Mouse (Mus musculus) forebrain, postnatal 0 days (tissue): ENCODE data around the gene Gtf2i. TPM values are rescaled to one million over a fixed set of nuclear protein-coding genes. Genes with fewer than 3 reads are reported as not detected.

ENCODE experiments used
- ATAC-seq: fragments of 200-750 bp; cut with Nextera tagmentation; 2 replicates; pipeline ENCODE4 v1.8.0; 2017; ENCODE audit warnings: mild to moderate bottlenecking, moderate library complexity
- DNase-seq: peaks from one replicate; pipeline ENCODE4 v3.0.0-alpha.2; 2015
- H3K27ac ChIP-seq: fragments of 300-500 bp; sonication (generic); 2 replicates; pipeline ENCODE4 v1.5.1; 2014; ENCODE audit warnings: low read depth, mild to moderate bottlenecking, antibody characterized with exemption, low read length, moderate library complexity, mixed read lengths
- H3K27me3 ChIP-seq: fragments of 300-500 bp; sonication (generic); 2 replicates; pipeline ENCODE4 v1.6.1; 2014; ENCODE audit warnings: mild to moderate bottlenecking, low read length, mixed read lengths; ENCODE audit not compliant: insufficient read depth
- H3K36me3 ChIP-seq: fragments of 300-500 bp; sonication (generic); 2 replicates; pipeline ENCODE4 v1.6.1; 2014; ENCODE audit warnings: mild to moderate bottlenecking, moderate library complexity; ENCODE audit not compliant: insufficient read depth
- H3K4me1 ChIP-seq: fragments of 300-500 bp; sonication (generic); 2 replicates; pipeline ENCODE4 v1.6.1; 2014; ENCODE audit warnings: antibody characterized with exemption; ENCODE audit not compliant: insufficient read depth
- H3K4me2 ChIP-seq: fragments of 300-500 bp; sonication (generic); 2 replicates; pipeline ENCODE4 v1.6.1; 2014; ENCODE audit warnings: low read depth, mild to moderate bottlenecking, moderate library complexity
- H3K4me3 ChIP-seq: fragments of 300-500 bp; sonication (generic); 2 replicates; pipeline ENCODE4 v1.5.1; 2014; ENCODE audit warnings: low read depth, low read length, mixed read lengths
- H3K9ac ChIP-seq: fragments of 300-500 bp; sonication (generic); 2 replicates; pipeline ENCODE4 v1.6.1; 2014; ENCODE audit warnings: mild to moderate bottlenecking
- H3K9me3 ChIP-seq: fragments of 300-500 bp; sonication (generic); 2 replicates; pipeline ENCODE4 v1.6.1; 2016; ENCODE audit warnings: low read length
- CTCF ChIP-seq: sonication (generic); IDR thresholded peaks from 2 replicates; pipeline ENCODE4 v1.5.1; 2016; ENCODE audit warnings: antibody characterized with exemption, control low read depth, low read depth
- WGBS: fragments of 180-500 bp; shearing (Covaris S2); extraction: QIAGEN DNeasy Blood & Tissue Kit; methylation state at CpG from one replicate; pipeline ENCODE4 v1.1.7; 2014; 5-methylcytosine and 5-hydroxymethylcytosine counted together
- polyA plus RNA-seq: library from polyadenylated mRNA; unstranded; fragments of >200 nt; fragmentation: Nextera tagmentation; extraction: Ambion mirVana; gene quantifications from 2 replicates; pipeline ENCODE4 v1.2.1, GENCODE M21; 2015
- total RNA-seq: library from RNA; depleted of rRNA; stranded (reverse); fragments of >200 nt; gene quantifications from 2 replicates; pipeline ENCODE4 v1.2.3, GENCODE M21; 2014

The Gtf2i gene
- total and polyA plus RNA-seq, 2 experiments from 2014 or later, result 85.6 to 120 TPM

DNA sequence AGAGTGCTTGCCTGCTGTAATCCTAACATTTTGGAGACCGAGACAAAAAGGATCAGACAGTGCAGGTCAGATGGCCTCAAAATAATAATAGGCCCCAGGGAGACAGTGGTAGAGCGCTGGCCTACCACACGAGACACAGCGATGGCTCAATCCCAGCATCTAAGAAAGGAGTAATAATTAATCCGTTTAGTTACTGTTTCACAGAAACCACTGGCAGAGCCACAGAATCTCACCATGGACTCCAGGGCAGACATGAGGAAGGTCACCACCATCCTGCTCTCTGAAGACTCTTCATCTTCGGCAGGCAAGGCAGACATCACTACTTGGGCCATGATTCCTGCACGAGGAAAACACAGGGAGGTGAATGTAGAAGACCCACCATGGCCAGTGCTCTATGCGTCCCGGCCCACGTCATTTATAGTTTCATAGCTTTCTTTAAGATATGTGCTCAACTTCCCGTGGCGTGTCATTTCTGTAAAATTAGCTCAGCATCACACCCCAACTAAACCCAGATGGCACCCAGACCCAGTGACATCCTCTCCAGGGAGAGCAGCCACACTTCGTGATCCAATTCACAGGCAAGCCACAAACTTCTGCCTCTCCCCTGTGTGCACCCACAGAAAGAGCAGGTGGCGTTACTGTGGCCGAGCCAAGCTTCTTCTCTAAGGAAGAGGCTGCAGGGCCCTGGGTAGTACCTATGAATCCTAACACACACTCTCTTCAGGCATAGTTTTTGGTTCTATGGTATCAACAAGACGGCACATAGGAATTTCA lies 19.1 kb downstream of the Gtf2i start:
- TF ChIP-seq CTCF, result no peak
- no peaks in the 10 kb centered on the region for H3K9me3 ChIP-seq
- H3K9ac ChIP-seq, result no peak overlapping the region
- H3K27ac ChIP-seq, result peak overlapping the region; percentile 21; the same call in 1 of the 2 replicates
- 80% methylated on average over 16 of the region's 16 CpGs for WGBS
- H3K36me3 ChIP-seq, result peaks cover 30% of the 10 kb centered on the region
- no peaks in the 10 kb centered on the region for H3K4me1 ChIP-seq
- no peak overlapping the region for H3K4me3 ChIP-seq
- ATAC-seq (peak; percentile 69; the same call in 1 of the 2 replicates), DNase-seq (peak; percentile 38)
- no peaks in the 10 kb centered on the region for H3K27me3 ChIP-seq
- H3K4me2 ChIP-seq, result no peak overlapping the region

DNA sequence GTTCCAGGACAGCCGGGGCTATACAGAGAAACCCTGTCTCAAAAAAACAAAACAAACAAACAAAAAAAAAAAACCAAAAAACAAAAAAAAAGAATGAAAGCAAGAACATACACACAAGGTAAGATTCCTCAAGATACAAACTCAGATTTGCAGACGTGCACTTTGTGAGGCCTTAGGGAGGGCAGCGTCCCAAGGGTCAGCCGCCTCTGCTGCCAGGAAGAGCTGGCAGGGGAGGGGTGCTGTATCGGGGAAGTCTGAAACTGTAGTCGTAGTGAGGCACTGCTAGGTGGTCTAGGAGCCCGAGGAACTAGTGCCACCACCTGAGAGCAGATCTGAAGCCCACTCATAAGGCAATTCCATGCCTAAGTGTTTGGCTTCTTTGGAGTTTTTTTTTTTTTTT lies 20.0 kb downstream of the Gtf2i start:
- no peak for TF ChIP-seq CTCF
- Histone ChIP-seq H3K9ac (no peak overlapping the region), H3K27ac (no peak overlapping the region), H3K4me3 (no peak overlapping the region), H3K4me1 (no peaks in the 10 kb centered on the region), H3K4me2 (no peak overlapping the region), H3K9me3 (no peaks in the 10 kb centered on the region), H3K27me3 (no peaks in the 10 kb centered on the region), H3K36me3 (peaks cover 39% of the 10 kb centered on the region)
- 87% methylated on average over 7 of the region's 7 CpGs for WGBS
- ATAC-seq (no peak), DNase-seq (no peak)

DNA sequence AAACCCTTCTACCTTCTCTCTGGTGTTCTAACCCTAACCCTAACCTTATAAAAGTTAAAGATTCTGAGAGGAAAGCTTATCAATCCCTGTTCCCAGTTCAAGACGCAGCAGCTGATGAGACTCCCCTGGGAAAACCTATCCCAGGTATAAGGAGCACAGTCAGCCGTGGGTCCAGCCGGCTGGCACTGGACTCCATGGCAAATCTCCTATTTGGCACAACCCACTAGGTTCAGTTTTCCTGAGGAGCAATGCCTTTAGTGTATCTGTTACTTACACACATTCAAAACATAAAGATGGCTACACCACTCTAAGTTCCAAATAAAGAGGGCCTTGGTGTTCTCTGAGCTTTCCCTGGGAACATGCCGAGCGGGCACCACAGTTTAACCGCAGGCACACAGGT lies 23.5 kb downstream of the Gtf2i start:
- no peaks in the 10 kb centered on the region for H3K4me1 ChIP-seq
- H3K27me3 ChIP-seq, result no peaks in the 10 kb centered on the region
- no peak for TF ChIP-seq CTCF
- H3K36me3 ChIP-seq, result peaks cover 73% of the 10 kb centered on the region
- H3K4me3 ChIP-seq, result no peak overlapping the region
- no peak for DNase-seq
- H3K4me2 ChIP-seq, result no peak overlapping the region
- no peak overlapping the region for H3K27ac ChIP-seq
- WGBS, result 91% methylated on average over 6 of the region's 6 CpGs
- H3K9me3 ChIP-seq, result no peaks in the 10 kb centered on the region
- no peak for ATAC-seq
- no peak overlapping the region for H3K9ac ChIP-seq

GRCm38 (mm10) chr5:134289935-134290560 lies 24.5 kb downstream of the Gtf2i start:
- Histone ChIP-seq H3K27ac (no peak overlapping the region), H3K9ac (no peak overlapping the region), H3K36me3 (peaks cover 79% of the 10 kb centered on the region), H3K4me1 (no peaks in the 10 kb centered on the region), H3K27me3 (no peaks in the 10 kb centered on the region), H3K4me2 (no peak overlapping the region), H3K4me3 (no peak overlapping the region), H3K9me3 (no peaks in the 10 kb centered on the region)
- WGBS, result 91% methylated on average over 12 of the region's 12 CpGs
- no peak for ATAC-seq
- TF ChIP-seq CTCF, result no peak
- no peak for DNase-seq

DNA sequence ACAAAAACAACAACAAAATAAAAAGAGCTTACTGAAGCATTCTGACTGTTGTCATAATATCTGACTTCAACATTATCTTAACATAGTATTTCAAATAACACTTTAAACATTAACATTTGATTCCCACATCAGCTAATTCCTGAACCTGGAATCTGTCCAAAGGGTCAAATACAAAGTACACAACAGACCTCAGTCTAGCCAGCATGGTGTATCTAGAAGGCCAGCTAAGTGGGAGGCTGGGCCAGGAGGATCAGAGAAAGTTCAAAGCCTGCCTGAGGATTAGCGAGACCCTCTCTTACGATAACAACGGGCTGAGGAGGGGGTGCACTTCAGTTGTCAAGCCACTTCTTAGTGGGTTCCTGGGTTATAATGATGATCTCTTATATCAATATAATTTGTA lies 26.5 kb downstream of the Gtf2i start:
- Histone ChIP-seq H3K27ac (no peak overlapping the region), H3K27me3 (no peaks in the 10 kb centered on the region), H3K4me2 (no peak overlapping the region), H3K9ac (no peak overlapping the region), H3K36me3 (peaks cover 92% of the 10 kb centered on the region), H3K4me3 (no peak overlapping the region), H3K4me1 (no peaks in the 10 kb centered on the region), H3K9me3 (no peaks in the 10 kb centered on the region)
- no peak for TF ChIP-seq CTCF
- ATAC-seq (no peak), DNase-seq (no peak)
- 80% methylated on average over 3 of the region's 3 CpGs for WGBS

GRCm38 (mm10) chr5:134284921-134285320 lies 29.6 kb downstream of the Gtf2i start:
- DNase-seq, result no peak
- peaks cover 86% of the 10 kb centered on the region for H3K36me3 ChIP-seq

GRCm38 (mm10) chr5:134282603-134283002 lies 32.0 kb downstream of the Gtf2i start:
- DNase-seq (no peak), ATAC-seq (no peak)
- TF ChIP-seq CTCF, result no peak
- no peak overlapping the region for H3K9ac ChIP-seq
- H3K9me3 ChIP-seq, result no peaks in the 10 kb centered on the region
- no peak overlapping the region for H3K4me3 ChIP-seq
- WGBS, result 92% methylated on average over 9 of the region's 9 CpGs
- no peak overlapping the region for H3K27ac ChIP-seq
- no peaks in the 10 kb centered on the region for H3K4me1 ChIP-seq
- H3K27me3 ChIP-seq, result no peaks in the 10 kb centered on the region
- peaks cover 83% of the 10 kb centered on the region for H3K36me3 ChIP-seq
- no peak overlapping the region for H3K4me2 ChIP-seq

More at GRCm38 (mm10) chr5:134284921-134285320, 29.6 kb downstream of the Gtf2i start:
- no peak overlapping the region for H3K9ac ChIP-seq
- no peaks in the 10 kb centered on the region for H3K27me3 ChIP-seq
- WGBS, result 90% methylated on average over 12 of the region's 12 CpGs
- no peak for ATAC-seq
- no peaks in the 10 kb centered on the region for H3K9me3 ChIP-seq
- H3K4me2 ChIP-seq, result no peak overlapping the region
- H3K4me1 ChIP-seq, result no peaks in the 10 kb centered on the region
- no peak overlapping the region for H3K27ac ChIP-seq
- no peak overlapping the region for H3K4me3 ChIP-seq
- TF ChIP-seq CTCF, result no peak
